Mouse (Mus musculus) embryonic facial prominence, embryonic 11.5 days (tissue): ENCODE results near the gene Dock1. TPM values are rescaled to one million over a fixed set of nuclear protein-coding genes. Genes with fewer than 3 reads are reported as not detected.

Experiments
- ATAC-seq: fragments of 200-750 bp; cut with Nextera tagmentation; replicated peaks from 2 replicates; pipeline ENCODE4 v1.8.0; 2017; ENCODE audit warnings: low read depth; ENCODE audit not compliant: insufficient number of reproducible peaks, low FRiP score, low TSS enrichment
- DNase-seq: peaks from one replicate; pipeline ENCODE4 v3.0.0-alpha.2; 2015; ENCODE audit warnings: low spot score
- H3K27ac ChIP-seq: fragments of 300-500 bp; sonication (generic); replicated peaks from 2 replicates; pipeline ENCODE4 v1.5.1; 2014; ENCODE audit warnings: mild to moderate bottlenecking, low read depth, low read length, control low read depth
- H3K27me3 ChIP-seq: fragments of 300-500 bp; sonication (generic); 2 replicates; pipeline ENCODE4 v1.6.1; 2014; ENCODE audit warnings: mild to moderate bottlenecking, low read length, moderate library complexity, mixed read lengths; ENCODE audit not compliant: control insufficient read depth, insufficient read depth
- H3K36me3 ChIP-seq: fragments of 300-500 bp; sonication (generic); replicated peaks from 2 replicates; pipeline ENCODE4 v1.6.1; 2014; ENCODE audit warnings: low read depth, mild to moderate bottlenecking, low read length, moderate library complexity, mixed read lengths; ENCODE audit not compliant: control insufficient read depth, insufficient read depth
- H3K4me1 ChIP-seq: fragments of 300-500 bp; sonication (generic); 2 replicates; pipeline ENCODE4 v1.6.1; 2014; ENCODE audit warnings: low read length, mixed read lengths; ENCODE audit not compliant: control insufficient read depth, insufficient read depth
- H3K4me2 ChIP-seq: fragments of 300-500 bp; sonication (generic); 2 replicates; pipeline ENCODE4 v1.6.1; 2014; ENCODE audit warnings: low read depth, mild to moderate bottlenecking, control low read depth, low read length, moderate library complexity
- H3K4me3 ChIP-seq: fragments of 300-500 bp; sonication (generic); 2 replicates; pipeline ENCODE4 v1.5.1; 2014; ENCODE audit warnings: low read depth, low read length, control low read depth
- H3K9ac ChIP-seq: fragments of 300-500 bp; sonication (generic); replicated peaks from 2 replicates; pipeline ENCODE4 v1.6.1; 2014; ENCODE audit warnings: mild to moderate bottlenecking, control low read depth, low read length
- H3K9me3 ChIP-seq: fragments of 300-500 bp; sonication (generic); replicated peaks from 2 replicates; pipeline ENCODE4 v1.6.1; 2016; ENCODE audit warnings: mild to moderate bottlenecking, low read length, inconsistent platforms, mixed read lengths; ENCODE audit not compliant: control insufficient read depth
- WGBS: fragments of 180-500 bp; shearing (Covaris S2); extraction: QIAGEN DNeasy Blood & Tissue Kit; methylation state at CpG from one replicate; pipeline ENCODE4 v1.1.7; 2014; 5-methylcytosine and 5-hydroxymethylcytosine counted together
- polyA plus RNA-seq: library from polyadenylated mRNA; unstranded; fragments of >200 nt; fragmentation: Nextera tagmentation; extraction: Ambion mirVana; gene quantifications from 2 replicates; pipeline ENCODE4 v1.2.1, GENCODE M21; 2014

Gene Dock1
- polyA plus RNA-seq, 1 experiment from 2014 or later: 44.2 TPM

DNA sequence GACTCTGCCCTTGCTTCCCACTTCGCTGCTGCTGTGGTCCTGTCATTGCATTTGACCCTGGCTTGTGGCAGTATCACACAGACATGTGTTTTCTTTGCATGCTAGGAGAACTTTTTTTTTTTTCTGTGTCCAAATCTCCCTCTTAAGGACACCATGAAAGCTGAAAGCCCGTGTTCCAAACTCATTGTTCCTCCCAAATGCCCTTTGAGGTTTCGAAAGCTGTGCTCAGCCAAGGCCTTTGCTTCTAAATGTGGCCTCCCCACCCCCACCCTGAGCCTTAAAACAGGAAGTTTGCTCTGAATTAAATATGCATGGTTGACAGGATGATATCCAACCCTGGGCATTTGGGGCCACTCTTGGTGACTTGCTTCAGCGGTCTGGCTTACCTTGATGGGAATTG lies 27.0 kb downstream of the Dock1 start:
- H3K9me3 ChIP-seq: no peaks in the 10 kb centered on the region
- no peaks in the 10 kb centered on the region for H3K4me1 ChIP-seq
- H3K27ac ChIP-seq: no peak overlapping the region
- no peak overlapping the region for H3K4me3 ChIP-seq
- 64% methylated on average over 4 of the region's 4 CpGs for WGBS
- no peak for ATAC-seq
- no peak for DNase-seq
- H3K36me3 ChIP-seq: no peaks in the 10 kb centered on the region
- no peak overlapping the region for H3K4me2 ChIP-seq
- no peaks in the 10 kb centered on the region for H3K27me3 ChIP-seq
- no peak overlapping the region for H3K9ac ChIP-seq

DNA sequence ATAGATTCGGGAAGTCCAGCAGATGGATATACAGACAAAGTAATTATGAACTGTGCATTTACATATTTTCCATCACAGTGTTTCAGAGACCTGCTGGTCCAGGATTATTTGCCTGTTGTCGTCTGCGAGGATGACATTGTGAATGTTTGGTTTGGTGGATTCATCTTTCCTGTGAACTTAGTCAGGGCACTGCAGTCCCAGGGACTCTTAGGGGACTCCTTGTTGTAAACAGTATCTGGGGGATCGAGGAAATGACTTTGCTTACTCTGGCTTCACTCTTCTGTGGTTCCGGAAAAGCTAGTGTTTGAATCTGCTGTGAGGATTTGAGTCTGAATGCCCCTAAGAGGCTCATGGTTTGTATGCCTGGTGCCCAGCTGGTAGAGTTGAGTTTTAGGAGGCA lies 27.8 kb downstream of the Dock1 start:
- no peak overlapping the region for H3K27ac ChIP-seq
- WGBS: 83% methylated on average over 5 of the region's 5 CpGs
- no peak for ATAC-seq
- H3K4me2 ChIP-seq: no peak overlapping the region
- no peaks in the 10 kb centered on the region for H3K27me3 ChIP-seq
- no peak for DNase-seq
- H3K36me3 ChIP-seq: no peaks in the 10 kb centered on the region
- H3K9ac ChIP-seq: no peak overlapping the region
- H3K4me1 ChIP-seq: no peaks in the 10 kb centered on the region
- H3K4me3 ChIP-seq: no peak overlapping the region
- H3K9me3 ChIP-seq: no peaks in the 10 kb centered on the region

DNA sequence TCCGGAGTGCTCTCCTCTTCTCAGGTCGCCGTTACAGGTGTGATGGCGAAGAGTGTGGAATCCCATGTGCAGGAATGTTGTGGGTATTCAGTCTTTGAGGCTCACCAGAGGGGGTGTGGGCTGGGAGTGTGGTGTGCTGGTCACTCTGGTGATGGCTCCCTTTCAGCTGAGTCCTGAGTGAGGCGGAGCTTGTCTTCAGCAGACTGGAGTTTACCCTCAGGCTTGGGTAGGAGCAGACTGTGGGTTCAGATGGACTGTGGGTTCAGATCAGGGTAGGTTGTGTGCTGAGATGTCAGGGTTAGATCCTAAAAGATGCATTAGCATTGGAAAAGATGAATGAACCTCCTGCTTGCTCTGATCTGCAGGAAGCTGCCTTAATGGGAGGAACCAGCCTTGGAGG lies 29.5 kb downstream of the Dock1 start:
- no peaks in the 10 kb centered on the region for H3K4me1 ChIP-seq
- H3K27ac ChIP-seq: no peak overlapping the region
- H3K9ac ChIP-seq: no peak overlapping the region
- no peaks in the 10 kb centered on the region for H3K27me3 ChIP-seq
- no peak for ATAC-seq
- no peak overlapping the region for H3K4me2 ChIP-seq
- H3K9me3 ChIP-seq: no peaks in the 10 kb centered on the region
- no peaks in the 10 kb centered on the region for H3K36me3 ChIP-seq
- WGBS: 77% methylated on average over 5 of the region's 5 CpGs
- DNase-seq: no peak
- H3K4me3 ChIP-seq: no peak overlapping the region

DNA sequence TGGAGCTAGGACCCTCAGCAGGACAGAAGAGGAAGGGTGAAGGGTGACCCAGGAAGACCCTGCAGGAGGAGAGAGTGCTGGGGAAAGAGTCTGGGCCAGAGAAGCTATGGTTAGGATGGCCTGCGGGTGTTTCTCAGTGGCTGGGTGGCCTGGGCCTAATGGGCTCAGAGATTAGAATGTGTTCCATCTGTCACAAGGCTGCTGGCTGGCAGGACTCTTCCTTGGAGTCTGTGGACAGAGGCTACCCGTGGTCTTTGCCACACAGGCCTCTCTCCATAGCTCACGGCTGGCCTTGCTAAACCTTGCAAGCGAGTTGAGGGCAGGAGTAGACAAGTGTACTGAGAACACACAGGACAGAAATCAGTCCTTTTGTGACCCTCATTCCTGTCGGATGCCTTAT lies 32.0 kb downstream of the Dock1 start:
- H3K9ac ChIP-seq: no peak overlapping the region
- H3K36me3 ChIP-seq: no peaks in the 10 kb centered on the region
- H3K27me3 ChIP-seq: no peaks in the 10 kb centered on the region
- H3K4me3 ChIP-seq: no peak overlapping the region
- no peak overlapping the region for H3K27ac ChIP-seq
- no peaks in the 10 kb centered on the region for H3K9me3 ChIP-seq
- no peaks in the 10 kb centered on the region for H3K4me1 ChIP-seq
- WGBS: 86% methylated on average over 5 of the region's 5 CpGs
- H3K4me2 ChIP-seq: no peak overlapping the region
- no peak for DNase-seq
- no peak for ATAC-seq

DNA sequence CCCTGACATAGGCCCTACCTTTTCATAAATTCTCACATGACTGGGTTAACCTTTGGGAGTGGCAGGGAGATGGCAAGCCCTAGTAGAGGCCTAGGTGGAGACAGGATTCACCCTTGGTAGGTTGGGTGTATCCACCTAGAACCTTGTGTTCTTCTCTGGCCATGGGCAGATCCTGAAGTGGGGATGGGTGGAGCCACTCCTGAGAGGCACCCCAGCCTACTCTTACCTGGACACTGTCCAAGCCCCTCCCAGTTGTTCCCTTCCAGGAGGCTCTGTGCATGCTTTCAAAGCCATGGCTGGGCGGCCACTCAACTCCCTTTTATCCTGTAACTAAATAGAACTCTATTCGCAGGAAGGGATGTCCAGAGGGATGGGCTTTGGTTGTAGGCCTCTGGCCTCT lies 33.2 kb downstream of the Dock1 start:
- no peak for DNase-seq
- Histone ChIP-seq H3K9ac (no peak overlapping the region), H3K4me1 (no peaks in the 10 kb centered on the region), H3K27me3 (no peaks in the 10 kb centered on the region), H3K27ac (no peak overlapping the region), H3K9me3 (no peaks in the 10 kb centered on the region), H3K36me3 (no peaks in the 10 kb centered on the region), H3K4me2 (no peak overlapping the region), H3K4me3 (no peak overlapping the region)
- ATAC-seq: no peak
- 90% methylated on average over 2 of the region's 2 CpGs for WGBS

DNA sequence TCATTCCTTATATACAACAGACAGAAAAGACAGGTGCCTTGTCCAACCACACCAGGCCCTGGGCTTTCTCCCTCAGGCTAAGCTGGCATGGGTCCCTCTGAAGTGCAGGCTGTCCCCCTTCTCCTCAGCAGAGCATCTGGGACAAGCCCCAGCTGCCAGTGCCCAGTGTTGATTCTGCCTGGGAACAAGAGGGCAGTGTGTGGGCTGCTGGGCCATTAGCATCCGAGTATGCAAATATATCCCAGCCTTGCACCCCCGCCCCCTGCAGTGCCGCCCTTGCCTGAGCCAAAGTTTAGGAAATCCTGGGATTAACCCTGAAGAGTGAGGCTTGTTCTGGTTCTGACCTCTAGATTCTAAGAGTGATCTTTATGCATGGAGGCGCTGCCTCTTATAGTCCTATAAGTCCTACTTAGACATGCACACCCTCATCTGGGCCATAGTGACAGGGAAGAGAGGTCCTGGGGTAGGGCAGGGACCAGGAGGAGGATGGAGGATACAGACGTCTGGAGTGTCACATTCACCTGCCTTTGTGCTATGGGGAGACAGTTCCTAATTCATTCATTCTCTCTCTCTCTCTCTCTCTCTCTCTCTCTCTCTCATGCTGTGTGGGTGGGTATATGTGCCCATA lies 38.9 kb downstream of the Dock1 start:
- no peak overlapping the region for H3K4me2 ChIP-seq
- 41% methylated on average over 5 of the region's 5 CpGs for WGBS
- ATAC-seq (no peak; the same call in 1 of the 2 replicates), DNase-seq (no peak)
- no peaks in the 10 kb centered on the region for H3K36me3 ChIP-seq
- no peaks in the 10 kb centered on the region for H3K4me1 ChIP-seq
- no peaks in the 10 kb centered on the region for H3K27me3 ChIP-seq
- H3K9ac ChIP-seq: no peak overlapping the region
- H3K9me3 ChIP-seq: no peaks in the 10 kb centered on the region
- H3K27ac ChIP-seq: no peak overlapping the region
- H3K4me3 ChIP-seq: no peak overlapping the region

DNA sequence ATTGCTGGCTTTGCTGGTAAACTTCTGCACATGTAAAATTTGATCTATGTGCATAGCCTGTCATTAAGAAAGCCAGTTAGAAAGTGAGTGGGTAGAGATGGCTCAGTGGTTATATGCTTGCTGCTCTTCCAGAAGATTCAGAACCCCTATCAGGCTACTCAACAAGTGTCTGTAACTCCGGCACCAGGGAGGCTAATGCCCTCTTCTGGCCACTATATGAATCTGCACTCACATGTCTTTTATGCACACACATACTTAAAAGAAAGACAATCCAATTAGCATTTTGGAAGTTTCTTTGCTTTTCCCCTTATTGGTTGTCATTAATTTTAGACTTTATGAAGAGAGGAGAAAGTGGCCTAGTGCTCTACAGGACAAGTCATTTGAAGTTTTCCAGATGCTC lies 41.1 kb downstream of the Dock1 start:
- Histone ChIP-seq H3K36me3 (no peaks in the 10 kb centered on the region), H3K4me2 (no peak overlapping the region), H3K9me3 (no peaks in the 10 kb centered on the region), H3K9ac (no peak overlapping the region), H3K27me3 (no peaks in the 10 kb centered on the region), H3K4me1 (no peaks in the 10 kb centered on the region), H3K4me3 (no peak overlapping the region), H3K27ac (no peak overlapping the region)
- DNase-seq (no peak), ATAC-seq (no peak)
- 80% methylated on average over 1 of the region's 1 CpGs for WGBS

DNA sequence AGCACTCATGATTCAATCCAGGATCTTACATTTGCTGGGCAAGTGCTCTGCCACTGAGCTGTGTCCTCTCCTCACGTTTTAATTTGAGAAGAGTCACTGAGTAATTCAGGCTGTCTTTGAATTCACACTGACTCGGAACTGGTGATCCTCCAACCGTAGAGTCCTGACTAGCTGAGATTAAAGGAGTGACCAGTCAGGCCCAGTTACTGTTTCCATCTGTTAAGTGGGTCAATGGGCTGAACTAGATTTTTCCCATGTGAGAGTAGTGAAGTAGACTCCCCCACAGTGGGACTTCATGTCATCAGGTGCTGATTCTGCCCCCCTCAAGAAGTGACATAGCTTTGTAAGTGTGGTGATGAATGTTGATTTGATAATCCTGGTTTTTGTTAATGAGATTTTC lies 49.0 kb downstream of the Dock1 start:
- Histone ChIP-seq H3K4me2 (no peak overlapping the region), H3K4me1 (no peaks in the 10 kb centered on the region), H3K4me3 (no peak overlapping the region), H3K9ac (no peak overlapping the region), H3K36me3 (no peaks in the 10 kb centered on the region), H3K9me3 (no peaks in the 10 kb centered on the region), H3K27ac (no peak overlapping the region), H3K27me3 (no peaks in the 10 kb centered on the region)
- DNase-seq (no peak), ATAC-seq (no peak)
- WGBS: 82% methylated on average over 3 of the region's 3 CpGs
